Mouse (Mus musculus): ENCODE results near the gene 1110065P20Rik. TPM values are rescaled to one million over a fixed set of nuclear protein-coding genes. Genes with fewer than 3 reads are reported as not detected.

1110065P20Rik gene
- total RNA-seq, 2 experiments from 2014 or later: 4.2 to 11.8 TPM

DNA sequence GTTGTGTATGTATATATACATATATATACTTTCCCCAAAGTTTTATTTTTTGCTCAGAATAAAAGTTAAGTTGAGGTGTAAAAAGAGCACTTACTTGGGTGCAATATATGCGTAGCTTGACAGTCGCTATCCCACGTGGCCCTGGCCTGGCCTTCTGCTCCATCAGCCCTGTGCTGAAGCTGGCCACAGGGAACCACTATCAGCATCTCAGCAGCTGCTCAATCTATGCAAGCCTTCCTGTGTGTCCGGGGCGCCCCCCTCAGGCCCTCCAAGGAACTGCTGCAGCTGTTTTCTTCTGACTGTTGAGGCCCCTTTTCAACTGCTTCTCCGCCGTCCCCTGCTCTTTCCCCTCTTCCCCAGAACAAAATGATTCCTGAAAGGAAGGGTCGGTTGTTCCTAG is 3.4 kb downstream of the 1110065P20Rik start:
- ATAC-seq (replicated peaks; ENCODE audit: low FRiP score, low TSS enrichment, poor library complexity, severe bottlenecking): peak; percentile 79

DNA sequence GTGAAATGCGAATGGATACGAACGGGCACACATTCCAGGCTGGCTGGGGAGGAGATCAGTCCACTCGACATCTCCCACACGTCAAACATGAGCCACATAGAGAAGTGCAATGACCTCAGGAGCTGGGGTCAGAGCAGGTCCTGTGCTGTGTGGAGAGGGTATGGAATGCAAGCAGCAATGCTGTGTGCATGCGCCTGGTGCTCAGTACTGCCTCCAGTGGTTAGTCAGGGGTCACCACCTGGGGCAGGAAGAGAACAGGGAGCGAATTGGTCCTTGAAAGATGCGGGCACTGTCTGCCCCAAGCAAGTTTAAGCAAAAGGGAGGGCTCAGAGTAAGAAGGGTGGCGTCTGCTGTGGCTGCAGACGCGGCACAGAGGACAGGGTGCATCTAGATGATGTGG is 7.5 kb downstream of the 1110065P20Rik start:
- peak; percentile 84 for ATAC-seq (replicated peaks; ENCODE audit: low FRiP score, low TSS enrichment, poor library complexity, severe bottlenecking)

DNA sequence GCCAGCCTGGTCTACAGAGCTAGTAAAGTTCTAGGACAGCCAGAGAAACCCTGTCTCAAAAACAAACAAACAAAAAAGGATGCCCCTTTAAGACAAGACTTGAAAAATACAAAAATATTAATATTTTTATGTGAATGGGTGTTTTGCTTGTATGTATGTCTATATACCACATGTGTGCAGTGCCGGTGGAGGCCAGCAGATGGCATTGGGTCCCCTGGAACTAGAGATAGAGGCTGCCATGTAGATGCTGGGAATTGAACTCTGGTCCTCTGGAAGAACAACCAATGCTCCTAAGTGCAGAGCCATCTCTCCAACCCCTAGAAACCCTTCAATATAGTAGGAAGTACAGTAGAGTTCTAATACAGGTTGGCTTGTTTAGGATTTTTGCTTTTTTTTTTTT is 10.0 kb downstream of the 1110065P20Rik start:
- no peak for ATAC-seq (replicated peaks; ENCODE audit: low FRiP score, low TSS enrichment, poor library complexity, severe bottlenecking)

DNA sequence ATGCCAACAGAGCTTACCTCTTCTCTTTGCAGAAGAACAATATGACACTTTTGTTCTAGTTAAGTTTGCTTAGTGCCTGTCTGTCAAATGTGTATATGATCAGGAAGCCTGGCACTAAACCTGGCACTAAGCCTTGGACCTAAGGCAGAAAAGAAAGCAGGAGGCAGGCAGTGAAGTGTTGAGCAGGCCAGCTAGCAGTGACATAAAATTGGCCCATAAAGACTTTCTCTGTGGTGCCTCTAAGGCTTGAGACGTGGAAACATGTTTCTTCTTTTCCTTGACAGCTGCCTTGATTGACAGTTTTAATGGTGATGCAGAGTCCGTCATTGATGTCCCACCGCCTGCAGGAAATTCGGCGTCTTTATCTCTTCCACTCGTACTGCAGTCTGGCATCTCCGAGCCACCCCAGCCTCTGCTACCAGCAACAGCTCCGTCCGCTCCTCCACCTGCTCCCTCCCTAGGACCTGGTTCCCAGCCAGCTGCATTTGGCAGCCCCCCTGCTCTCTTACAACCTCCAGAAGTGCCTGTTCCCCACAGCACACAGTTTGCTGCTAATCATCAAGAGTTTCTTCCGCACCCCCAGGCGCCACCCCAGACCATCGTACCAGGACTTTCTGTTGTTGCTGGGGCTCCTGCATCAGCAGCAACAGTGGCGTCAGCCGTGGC is 12.8 kb downstream of the 1110065P20Rik start:
- ATAC-seq (replicated peaks; ENCODE audit: low FRiP score, low TSS enrichment, poor library complexity, severe bottlenecking): no peak

DNA sequence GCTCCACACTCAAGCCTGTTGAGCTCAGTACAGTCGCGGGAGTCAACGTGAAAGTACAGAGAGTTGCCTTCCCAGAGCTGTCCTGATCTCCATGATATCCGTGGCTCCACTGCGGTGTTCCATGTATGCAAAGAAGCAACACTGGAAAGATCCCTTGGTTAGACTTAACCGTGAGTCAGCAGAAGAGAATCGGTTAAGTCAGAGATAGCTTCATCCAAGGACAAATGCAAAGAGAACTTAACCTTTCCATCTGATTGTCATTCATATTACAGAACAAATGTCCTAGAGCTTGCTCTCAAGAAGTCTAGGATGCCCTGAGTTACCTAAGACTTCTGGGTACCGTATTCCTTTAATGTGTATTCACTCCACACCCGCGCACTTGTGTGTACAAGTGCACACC is 18.2 kb downstream of the 1110065P20Rik start:
- ATAC-seq (replicated peaks; ENCODE audit: low FRiP score, low TSS enrichment, poor library complexity, severe bottlenecking): no peak

DNA sequence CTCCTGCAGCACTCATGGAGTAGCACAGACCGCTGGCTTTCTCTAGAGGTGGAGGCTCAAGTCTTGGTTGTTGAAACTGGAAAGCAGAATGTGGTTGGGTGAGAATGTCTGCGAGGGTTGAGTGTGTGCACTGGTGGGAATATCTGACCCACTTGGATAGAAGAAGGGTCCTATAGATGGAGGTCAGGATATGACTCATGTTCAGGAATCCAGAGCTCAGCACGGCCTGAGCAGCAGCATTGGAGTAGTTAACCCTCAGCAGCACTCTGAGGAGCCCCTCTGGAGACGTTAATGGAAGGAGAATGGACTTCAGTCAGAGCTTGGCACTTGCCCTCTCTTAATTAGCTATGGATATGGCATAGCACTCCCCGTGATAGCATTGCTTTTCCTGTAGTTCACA is 21.3 kb downstream of the 1110065P20Rik start:
- no peak for ATAC-seq (replicated peaks; ENCODE audit: low FRiP score, low TSS enrichment, poor library complexity, severe bottlenecking)

DNA sequence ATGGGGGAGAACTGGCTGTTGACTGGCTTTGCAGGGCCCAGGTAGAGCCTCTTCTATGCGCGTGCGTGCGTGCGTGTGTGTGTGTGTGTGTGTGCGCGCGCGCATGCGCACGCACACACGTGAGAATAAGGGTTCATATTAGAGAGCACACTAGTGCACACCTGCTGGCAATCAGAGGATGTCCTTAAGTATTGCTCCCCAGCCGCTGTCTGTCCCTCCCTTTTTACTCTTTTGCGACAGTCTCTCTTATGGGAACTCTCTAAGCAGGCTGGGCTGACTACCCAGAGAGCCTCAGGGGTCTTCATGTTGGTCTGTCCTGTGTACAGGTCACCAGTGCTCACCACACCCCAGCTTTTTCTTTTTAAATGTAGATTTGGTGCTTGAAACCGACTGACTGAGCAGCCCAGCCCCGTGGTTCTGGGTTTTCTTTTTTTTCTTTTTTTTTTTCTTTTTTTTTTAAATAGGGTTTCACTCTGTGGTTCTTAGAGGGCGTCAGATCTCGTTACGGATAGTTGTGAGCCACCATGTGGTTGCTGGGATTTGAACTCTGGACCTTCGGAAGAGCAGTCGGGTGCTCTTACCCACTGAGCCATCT is 25.5 kb downstream of the 1110065P20Rik start:
- ATAC-seq (replicated peaks; ENCODE audit: low FRiP score, low TSS enrichment, poor library complexity, severe bottlenecking): no peak

DNA sequence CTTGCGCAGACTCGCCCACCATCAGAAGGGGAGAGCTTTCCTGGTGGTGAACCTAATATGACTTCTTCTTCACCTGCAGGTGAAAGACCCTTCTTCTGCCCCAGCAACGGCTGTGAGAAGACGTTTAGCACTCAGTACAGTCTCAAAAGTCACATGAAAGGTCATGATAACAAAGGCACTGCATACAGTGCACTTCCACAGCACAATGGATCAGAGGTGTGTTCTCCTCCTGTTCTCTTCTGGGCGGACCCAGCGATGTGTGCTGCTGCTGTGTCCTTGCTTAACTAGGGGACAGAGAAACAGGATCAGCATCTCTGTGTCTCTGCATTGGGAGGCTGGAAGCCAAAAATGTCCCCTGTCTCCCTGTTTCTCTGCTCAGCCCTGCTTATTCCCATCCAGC is 26.0 kb downstream of the 1110065P20Rik start:
- ATAC-seq (replicated peaks; ENCODE audit: low FRiP score, low TSS enrichment, poor library complexity, severe bottlenecking): no peak

DNA sequence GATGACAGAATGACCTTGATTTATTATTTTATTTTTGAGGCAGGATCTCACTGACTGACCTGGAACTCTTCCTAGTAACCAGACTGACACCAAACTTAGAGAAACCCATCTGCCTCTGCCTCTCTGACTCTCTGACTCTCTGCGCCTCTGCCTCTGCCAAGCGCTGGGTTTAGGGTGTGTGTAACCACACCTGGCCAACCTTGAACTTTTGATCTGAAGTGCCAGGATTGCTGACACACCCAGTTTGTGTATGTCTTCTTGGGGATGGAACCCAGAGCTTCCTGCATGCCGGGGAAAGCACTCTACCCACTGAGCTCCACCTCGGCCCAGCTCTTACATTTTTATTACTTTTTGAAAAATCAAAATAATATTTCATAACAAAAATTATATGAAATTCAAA is 32.2 kb downstream of the 1110065P20Rik start:
- ATAC-seq (replicated peaks; ENCODE audit: low FRiP score, low TSS enrichment, poor library complexity, severe bottlenecking): no peak

DNA sequence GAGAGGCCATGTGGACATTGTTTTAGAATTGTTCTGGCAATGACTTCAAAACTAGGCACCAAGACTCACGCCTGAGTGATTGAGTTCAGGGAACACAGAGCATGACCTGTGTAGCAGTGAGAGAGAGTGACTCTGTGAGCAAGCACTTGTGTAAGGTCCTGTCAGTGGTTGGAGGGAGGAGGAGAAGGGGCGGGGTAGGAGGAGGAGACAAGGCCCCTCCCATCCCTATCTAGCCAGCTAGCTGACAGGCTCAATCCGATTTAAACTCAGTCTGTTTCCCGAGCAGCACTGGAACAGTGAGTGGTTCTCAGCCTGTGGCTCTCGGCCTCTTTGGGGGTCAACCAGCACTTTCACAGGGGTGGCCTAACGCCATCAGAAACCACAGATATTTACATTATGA is 33.2 kb downstream of the 1110065P20Rik start:
- peak; percentile 99 for ATAC-seq (replicated peaks; ENCODE audit: low FRiP score, low TSS enrichment, poor library complexity, severe bottlenecking)

DNA sequence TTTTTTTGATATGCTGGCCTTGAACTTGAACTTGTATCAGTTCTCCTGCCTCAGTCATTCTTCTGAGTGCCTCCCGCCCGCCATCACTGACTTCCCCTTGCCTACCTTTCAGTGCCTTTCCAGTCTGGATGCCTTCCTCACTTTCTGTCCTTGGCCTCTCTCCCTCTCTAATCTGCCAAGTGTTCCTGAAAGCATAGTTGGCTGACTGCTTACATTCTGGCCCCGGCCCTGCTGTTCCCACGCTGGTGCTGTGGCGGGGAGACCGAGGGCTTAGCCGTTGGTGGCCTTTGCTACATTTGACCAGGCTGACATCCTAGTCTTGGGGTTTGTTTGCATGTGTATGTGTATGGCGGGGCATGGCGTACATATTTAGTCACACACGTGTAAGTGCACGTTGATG is 35.1 kb downstream of the 1110065P20Rik start:
- no peak for ATAC-seq (replicated peaks; ENCODE audit: low FRiP score, low TSS enrichment, poor library complexity, severe bottlenecking)

DNA sequence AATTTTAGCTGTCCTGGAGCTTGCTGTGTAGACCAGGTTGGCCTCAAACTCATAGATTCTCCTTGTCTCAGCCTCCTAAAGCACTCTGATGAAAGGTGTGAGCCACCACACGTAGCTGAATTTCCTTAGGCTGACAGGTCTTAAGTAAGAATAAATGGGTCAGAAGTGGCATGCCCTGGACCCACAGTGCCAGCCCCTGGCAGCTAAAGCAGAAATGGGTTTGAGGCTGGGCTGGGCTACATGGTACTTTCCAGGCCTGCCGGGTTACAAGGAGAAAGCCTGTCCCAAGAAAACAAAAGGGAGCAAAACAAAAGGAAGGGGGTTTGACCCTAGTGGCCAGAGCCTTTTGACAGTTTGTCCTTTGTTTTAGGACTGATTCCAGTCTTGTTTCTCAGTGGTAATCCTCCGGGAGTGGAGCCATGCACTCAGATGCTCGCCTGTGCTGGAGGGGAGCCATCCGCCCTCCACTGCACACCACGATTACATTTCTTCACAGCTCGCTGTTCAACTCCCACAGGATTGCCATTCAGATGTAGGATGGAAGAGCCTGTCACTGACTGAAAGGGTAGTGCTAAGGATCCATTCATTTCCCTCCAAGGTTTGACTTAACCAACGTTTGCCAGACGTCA is 39.5 kb downstream of the 1110065P20Rik start:
- no peak for ATAC-seq (replicated peaks; ENCODE audit: low FRiP score, low TSS enrichment, poor library complexity, severe bottlenecking)

DNA sequence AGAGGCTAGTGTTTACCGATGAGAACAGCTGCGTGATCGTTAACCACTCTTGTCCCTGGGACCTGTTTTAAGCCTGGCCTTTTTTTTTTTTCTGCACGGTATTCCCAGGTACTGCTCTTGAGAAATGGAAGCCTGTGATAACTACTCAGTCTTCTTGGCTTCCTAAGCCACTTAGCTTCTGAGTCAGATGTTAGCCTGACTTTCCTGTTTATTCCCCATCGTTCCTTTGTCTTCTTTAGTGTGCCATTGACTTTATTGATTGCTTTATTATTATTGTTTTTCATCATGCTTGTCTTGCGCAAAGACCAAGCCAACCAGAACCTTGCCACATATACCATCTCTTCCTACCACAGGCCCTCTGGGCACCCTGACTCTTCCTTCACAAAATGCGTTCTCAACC is 40.9 kb downstream of the 1110065P20Rik start:
- no peak for ATAC-seq (replicated peaks; ENCODE audit: low FRiP score, low TSS enrichment, poor library complexity, severe bottlenecking)

DNA sequence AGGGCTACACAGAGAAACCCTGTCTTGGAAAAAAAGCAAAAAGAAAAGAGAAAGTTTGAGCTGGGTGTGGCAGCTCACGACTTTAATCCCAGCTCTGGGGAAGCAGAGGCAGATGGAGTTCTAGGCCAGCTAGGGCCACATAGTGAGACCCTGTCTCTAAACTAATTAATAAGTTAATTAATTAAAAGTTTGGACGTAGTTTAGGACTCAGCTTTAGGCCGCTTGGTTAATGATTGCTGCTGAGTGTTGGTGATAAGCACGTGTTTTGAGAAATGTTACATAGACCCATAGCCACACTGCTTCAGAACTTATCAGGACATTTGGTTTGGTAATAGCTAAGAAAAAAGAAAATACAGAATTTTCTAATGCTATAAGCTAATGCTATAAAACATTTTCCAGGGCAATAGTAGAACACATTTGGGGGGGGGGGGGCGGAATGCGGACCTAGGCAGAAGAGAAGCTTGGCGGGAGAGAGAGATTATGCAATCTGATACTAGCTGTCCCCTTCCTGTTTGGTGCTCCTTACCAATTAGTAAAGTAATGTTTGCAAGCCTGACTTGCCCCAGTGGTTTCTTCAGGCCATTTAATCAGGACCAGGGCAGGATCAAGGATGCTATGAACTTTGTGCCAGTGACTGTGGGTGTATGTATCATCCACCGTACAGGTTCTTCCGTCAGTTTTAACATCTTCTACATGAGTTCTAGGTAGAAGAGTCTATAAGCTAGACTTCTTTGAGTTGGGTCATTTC is 41.7 kb downstream of the 1110065P20Rik start:
- no peak for ATAC-seq (replicated peaks; ENCODE audit: low FRiP score, low TSS enrichment, poor library complexity, severe bottlenecking)

DNA sequence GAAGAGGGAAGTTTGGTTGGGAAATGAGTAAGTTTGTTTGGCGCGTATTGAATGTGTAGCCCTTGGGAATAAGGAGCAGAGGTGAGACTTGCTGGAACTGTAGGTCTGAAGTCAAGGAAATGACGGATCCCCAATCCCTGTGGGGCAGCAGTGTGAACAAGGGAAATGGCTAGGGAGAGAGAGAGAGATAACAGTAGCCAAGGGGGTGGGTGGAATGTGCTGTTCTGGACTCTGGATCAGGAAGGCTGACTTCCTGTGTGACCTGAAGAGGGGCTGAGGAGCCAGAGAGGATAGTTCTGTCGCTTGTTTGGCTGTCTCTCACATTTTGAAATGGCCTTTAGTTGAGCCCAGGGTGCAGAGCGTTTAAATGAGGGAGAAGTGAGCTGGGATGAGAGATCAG is 42.5 kb downstream of the 1110065P20Rik start:
- ATAC-seq (replicated peaks; ENCODE audit: low FRiP score, low TSS enrichment, poor library complexity, severe bottlenecking): no peak

DNA sequence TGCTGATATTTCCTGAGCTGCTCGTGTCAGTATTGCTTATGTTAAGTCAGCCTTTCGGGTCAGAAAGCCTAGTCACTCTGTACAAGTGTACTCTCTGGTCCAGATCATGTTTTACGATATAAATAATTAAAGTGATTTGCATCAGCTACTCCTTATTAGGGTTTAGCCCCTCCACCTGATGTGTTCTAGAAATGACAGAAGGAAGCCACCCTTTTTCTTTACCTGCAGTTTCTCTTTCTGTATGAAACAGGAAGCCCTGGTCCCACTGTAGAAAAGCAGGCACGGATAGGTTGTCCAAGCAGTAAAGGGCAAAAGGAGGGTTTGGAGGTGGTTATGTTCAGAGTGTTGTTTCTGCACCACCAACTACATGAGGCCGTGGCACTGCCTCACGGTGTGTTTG is 47.6 kb downstream of the 1110065P20Rik start:
- ATAC-seq (replicated peaks; ENCODE audit: low FRiP score, low TSS enrichment, poor library complexity, severe bottlenecking): no peak

DNA sequence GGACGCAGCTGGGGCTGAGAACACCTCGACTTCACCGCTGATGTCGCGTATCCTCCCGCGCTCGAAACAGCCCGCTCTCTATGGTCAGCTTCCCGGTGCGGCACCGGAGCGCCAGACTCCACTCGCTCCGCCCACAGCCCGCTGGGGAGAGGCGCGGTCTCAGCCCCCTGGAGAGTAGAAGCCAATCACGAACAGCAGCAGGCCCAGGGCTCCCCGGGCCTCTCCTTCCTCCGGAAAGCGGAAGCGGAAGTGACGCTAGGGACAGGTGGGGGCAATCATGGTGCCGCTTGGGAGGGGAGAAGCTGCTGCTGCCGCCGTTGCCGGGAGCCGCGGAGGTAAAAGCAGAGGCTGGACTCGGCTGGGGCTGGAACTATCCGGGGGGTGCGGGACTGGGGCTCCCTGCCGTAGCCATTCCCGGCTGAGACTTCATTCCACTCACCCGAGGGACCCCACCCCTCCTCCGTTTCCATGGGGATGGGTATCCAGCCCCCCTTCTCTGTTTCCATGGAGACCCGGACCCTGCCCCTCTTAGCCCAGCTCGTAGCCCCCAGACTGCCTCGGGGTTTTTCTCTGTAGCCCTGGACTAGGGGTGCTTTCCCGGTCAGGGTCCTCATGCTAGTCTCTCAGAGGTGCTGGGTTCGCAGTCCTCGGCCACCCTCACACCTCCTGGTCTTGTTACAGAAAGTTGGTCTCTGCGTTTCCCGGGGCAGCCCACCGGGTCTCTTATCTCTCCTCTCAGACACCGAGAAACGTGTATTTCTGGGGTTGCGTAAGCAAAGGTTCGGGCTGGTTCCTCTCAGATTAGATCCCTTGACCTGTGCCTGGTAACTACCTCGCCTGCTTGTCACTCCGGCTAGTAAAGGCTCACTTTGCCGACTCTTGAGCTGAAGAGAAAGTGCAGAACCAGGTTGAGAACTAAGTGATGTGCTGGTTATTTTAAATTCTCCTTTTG is 48.4 kb downstream of the 1110065P20Rik start:
- peak; percentile 96 for ATAC-seq (replicated peaks; ENCODE audit: low FRiP score, low TSS enrichment, poor library complexity, severe bottlenecking)

DNA sequence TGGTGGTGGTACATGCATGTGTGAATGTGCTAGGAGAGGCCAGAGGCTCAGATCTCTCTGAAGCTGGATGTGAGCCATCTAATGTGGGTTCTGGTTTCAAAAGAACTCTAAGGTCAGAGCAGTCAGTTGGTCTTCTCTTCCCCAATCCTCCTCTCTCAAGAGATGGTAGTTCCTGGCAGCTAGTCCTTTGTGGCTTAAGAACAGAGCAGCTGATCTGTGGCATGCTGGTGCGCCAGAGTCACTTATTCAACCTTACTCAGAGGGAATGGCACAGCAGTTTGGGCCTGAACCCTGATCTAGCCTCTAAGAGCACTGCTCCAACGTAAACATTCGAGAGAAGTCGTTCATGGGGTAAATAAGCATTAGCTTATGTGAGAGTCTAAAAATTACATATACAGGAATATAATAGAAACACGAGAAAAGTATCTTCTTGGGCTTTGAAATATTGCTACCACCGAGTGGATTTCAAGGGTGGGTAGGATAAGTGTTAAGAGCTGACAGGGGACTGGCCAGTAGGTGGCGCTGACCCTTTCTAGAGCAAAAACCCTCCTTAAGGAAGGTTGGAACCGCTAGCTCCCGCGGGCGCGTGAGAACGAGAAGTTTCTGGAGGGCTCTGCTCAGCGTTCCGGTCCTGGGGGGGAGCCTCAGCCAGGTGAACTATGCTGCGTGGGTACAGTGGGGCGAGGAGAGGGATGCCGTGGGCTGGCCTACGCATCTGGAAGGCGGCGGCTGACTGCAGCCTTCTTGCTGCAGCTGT is 49.3 kb downstream of the 1110065P20Rik start, which contains the start of gene Mtf1:
Gene Mtf1 (plus strand): TSS at position 553 of the 757 bp plus-strand sequence.
- peak; percentile 60 for ATAC-seq (replicated peaks; ENCODE audit: low FRiP score, low TSS enrichment, poor library complexity, severe bottlenecking)

Measured in megakaryocyte-erythroid progenitor cell, adult 5-6 weeks (primary cell).